Mouse (Mus musculus) ovary, postnatal 10 days (tissue): ENCODE results near the gene Scyl3.
A peak's percentile ranks its signal among the peaks of the same experiment; 100 is the strongest.

Experiments used
- DNase-seq: peaks from one replicate; pipeline ENCODE4 v3.0.0; 2022; ENCODE audit warnings: low spot score

Scyl3 gene

DNA sequence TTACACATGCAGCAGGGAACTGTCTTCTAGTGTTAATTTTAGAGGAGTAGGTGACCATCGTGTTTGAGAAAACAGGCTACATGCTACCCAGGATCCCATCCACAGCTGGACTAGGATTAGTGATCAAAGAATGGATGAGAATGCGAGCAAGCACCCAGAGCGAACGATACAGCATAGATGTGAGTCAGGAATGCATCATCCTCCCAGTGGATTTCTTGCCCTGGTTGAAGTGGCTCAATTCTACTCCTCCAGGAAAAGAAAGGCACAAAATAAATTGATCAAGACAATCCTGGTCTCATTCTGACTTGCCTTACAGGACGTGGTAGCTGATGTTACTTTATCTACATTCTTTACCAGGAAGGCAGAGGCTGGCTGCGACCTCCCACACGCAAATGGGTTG, at the start of gene Scyl3:
Gene Scyl3, plus strand, starts transcription at position 255 of the 400 bp plus-strand sequence.
- no peak for DNase-seq

- no peak for DNase-seq
These were observed 39.3 kb upstream of the Scyl3 start for GRCm38 (mm10) chr1:163889629-163890028.

- DNase-seq: no peak
These were observed 35.6 kb upstream of the Scyl3 start for GRCm38 (mm10) chr1:163893294-163893693.

- DNase-seq: no peak
These were observed 34.9 kb upstream of the Scyl3 start for GRCm38 (mm10) chr1:163893774-163894527.

DNA sequence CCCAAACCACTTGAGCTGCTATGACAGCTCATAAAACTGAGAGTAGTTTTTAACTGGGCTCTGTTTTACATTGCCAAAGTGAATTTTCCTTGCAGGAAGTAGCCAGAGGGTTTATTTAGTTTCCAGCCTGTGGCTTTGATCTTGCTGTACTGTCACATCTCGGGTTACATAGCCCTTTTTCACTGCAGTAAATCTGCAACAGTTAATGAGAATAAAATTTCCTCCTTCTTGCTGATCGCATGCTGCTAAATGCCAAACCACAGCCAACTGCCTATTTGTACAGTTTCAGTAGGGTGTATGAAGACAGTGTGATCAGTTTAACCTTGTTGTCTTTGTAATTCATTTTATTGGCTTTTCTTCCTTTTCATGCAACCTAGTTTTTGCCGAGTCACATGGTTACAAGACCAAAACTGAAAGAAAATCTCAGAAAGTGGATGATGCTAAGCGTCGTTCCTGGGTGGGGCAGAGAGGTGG, 30.6 kb upstream of the Scyl3 start:
- DNase-seq: no peak

DNA sequence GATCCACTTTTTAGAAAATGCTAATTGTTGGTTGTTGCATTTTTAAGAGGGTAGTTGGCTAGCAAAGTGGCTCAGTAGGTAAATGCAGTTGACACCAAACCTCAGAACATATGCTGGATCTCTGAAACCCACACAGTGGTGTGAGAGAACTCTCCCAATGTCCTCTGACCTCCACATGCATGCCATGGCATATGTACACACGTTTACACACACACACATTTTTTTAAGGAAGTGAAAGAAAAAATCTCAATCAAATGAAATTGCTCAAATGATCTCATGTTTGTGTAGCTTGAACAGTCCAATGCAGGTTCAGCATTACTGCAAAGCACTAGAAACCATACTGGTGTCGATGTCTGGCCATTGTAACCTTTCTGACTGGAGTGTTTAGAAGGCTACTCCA, 29.3 kb upstream of the Scyl3 start:
- DNase-seq: no peak

DNA sequence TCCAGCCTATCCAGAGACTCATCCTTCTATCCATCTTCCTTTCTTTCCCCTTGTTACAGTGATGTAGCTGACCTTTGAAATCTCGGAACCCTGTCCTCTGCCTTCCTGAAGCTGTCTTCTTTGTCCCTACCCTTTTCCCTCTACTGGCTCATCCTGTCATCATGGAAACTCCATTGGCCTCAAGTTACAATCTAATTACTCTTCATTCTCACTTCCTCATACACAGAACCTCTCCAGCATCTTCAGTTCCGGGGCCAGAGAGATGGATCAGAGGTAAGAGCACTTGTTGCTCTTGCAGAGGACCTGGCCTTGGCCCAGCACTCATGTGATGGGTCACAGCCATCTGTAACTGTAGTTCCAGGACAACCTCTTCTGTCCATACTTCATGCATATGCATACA, 28.7 kb upstream of the Scyl3 start:
- DNase-seq: no peak

DNA sequence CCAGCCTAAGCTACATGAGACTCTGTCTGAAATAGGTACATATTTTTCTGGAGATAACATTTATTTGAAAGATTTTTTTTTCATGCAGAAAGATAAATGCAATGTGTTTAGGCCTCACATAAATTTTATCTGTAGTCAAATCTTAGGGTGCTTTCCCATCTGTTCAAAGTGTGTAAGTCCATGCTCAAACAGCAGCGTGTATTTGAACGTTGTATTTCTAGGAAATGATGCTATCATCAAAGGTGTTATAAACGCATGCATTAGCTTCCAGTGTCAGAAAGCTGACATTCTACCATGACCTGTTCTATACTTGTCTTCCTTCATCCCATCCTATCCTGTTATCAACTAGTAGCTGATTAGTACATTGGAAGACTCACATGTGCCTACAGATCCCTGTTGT, 25.5 kb upstream of the Scyl3 start:
- no peak for DNase-seq

DNA sequence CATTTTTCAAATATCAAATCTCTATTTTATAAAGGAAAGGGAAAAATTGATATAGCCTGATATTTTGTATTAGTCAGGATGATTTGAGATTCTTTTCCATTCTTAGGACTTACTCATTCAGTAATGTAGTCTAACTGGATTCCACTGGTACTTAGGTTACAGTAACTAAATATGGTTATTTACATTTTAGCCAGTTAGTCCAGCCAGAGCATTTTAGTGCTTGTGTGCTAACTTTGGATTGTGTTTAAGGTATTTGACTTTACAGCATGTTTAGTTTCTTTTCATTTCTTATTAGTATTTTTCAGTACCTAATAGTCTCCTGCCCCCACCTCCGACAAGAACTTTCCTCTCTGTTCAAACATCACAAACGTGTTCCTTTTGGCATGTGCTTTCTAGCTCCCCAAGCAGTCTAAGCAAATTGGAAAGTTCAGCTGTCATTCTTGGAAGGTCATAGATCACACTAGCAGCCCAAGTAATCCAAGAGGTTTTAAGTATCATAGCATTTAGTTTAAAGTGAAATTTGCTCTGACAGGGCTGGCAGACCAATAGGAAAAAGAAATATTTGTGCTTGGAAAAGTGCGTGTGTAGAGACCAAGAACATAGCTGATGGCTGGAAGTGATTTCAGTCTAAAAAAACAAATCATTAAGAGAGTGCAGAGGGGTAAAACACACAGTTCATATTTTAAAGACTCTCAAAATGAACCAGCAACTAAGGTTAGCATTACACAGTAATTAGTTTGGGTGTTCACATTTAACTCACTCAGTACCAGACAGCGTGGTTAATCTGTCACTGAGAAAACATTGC, 21.7 kb upstream of the Scyl3 start:
- DNase-seq: no peak

- DNase-seq: no peak
These were observed 20.5 kb upstream of the Scyl3 start for GRCm38 (mm10) chr1:163908389-163908788.

- DNase-seq: no peak
These were observed 18.6 kb upstream of the Scyl3 start for GRCm38 (mm10) chr1:163910343-163910742.

DNA sequence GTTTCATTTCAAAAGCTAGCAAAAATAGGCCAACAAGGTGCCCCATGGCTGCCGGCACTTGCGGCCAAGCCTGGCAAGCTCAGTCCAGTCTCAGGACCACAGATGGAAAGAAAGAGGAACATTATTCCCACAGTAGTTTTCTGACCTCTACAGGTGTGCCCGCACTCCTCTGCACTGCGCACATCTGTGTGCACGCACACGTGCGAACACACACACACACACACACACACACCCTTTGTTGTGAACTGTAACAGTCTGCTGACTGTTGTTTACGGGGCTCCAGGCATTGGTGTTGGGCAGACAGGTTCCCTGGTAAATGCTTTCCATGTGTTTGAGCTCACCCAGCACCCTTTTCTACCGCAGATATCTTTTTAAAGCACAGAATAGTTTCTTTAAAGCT, 18.1 kb upstream of the Scyl3 start:
- no peak for DNase-seq

DNA sequence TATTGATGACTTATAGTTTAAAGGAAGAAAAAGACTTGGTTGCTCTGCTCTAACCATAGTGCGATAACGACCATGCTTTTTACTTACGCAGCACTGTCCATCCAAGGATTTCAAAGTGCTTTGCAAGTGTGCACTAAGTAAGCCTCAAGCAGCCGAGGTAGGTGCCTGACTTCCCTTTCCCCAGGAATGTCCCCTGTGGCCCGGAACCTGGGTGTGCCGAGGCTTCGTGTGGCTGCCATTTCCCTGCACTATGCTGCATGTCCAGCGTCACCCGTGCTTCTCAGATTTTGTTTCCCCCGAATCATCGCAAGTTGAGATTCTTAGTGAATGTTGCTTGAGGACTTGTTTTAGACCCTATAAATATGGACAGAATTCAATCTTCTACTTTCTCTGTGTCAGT, 16.9 kb upstream of the Scyl3 start:
- no peak for DNase-seq

DNA sequence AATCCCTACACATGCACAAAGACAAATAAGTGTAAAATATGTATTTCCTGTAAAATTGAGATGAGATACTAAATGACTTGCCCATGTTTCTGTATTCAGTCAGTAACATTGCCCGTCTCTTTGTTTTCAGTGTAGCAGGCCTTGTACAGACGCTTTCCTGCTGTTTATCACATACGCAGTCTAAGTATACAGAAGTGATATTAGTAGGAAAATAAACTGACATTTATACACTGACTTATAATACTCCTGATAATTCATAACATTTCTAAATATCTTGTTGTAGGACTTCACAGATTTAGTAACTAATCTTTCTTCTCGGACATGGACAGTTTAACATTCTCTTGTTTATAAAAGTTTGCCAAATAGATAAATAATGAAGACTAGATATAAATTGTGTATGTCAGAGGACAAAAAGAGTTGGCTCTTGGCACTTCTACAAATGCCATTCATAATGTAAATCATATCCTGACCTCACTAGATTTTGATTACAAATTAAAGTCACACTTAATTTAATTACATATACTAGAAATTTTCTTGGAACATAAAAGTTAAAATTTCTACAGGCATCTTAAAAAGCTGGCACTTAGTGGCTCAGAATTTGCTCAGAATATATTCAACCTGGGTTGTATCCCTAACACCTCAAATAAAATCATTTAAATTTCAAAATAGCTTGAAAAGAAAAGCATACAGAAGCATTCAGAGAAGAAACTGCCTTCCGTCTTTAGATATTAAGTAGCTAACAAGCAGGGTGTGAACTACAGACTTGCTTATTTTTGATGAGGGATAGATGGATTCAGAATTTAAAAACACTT, 11.3 kb upstream of the Scyl3 start:
- DNase-seq: no peak

- no peak for DNase-seq
These were observed 4.8 kb upstream of the Scyl3 start for GRCm38 (mm10) chr1:163924093-163924492.

DNA sequence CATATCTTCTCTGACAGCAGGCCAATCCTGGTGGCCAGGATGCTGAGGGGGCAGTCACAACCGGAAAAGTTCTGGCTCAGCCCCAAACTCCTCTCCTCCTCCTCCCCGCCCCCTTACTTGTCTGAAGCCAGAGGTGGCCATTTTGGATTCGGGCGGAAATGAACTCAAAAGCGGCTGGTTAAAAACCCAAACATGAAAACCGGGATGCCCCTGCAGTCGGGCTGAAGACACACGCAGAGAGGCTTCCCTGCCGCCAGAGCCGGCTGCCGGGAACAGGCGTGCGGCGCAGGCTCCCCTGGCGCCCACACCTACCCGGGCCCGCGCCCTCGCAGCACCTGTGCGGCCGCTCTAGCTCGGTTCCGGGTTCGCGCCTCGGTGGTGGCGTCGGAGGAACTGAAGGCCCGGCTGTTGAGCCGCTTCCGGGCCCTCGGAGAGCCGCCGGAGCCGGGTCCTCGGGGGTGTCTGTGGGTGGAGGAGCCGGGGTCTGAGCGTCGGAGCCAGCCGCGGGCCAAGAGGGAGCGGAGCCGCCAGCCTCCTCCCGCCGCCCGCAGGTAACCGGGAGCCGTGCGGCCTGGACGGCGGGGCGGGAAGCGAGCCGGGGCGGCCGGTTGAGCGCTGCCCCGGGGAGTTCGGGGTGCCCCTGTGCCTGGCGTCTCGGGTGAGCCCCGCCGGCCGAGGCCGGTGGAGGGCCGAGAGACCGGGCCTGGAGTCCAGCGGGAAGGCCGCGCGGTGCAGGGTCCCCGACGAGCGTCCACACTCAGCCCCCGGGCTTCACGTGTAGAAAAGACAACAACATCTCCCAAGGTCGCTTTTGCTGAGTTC, 947 bp downstream of the Scyl3 start:
- peak; percentile 78 for DNase-seq

DNA sequence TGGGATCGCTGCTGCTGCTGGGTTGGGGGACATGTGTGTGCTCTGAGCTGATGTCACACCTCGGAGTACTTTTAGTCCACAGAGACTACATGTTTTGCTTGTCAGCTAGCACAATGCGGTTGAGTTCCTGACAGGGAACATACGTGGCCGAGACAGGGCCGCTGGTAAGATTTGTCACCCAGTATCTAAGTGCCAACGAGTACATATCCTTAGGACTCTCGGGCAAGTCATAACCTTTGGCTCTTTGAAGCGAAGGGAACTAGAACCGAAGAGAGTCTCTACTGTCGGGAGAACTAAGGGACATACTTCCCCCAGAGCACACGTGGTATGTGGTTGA, 1.5 kb downstream of the Scyl3 start:
- no peak for DNase-seq

DNA sequence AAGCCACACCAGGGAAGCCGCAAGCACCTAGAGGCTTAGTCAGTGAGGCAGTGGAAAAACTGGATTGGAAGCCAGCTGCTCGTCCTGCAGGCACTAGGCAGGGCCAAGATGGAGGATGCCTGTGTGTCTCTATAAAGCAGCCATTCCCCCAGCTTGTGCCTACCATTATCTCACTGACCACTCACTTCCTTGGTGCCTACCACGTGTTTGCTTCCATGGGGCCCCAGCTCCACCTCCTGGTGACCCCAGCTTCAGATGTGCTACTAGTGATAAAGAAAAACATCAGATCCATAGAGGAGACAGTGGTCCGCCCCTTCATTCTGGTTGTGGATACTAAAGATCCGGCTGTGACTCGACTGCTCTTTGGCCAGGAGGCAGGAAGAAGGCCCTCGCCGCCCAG, 2.9 kb downstream of the Scyl3 start:
- DNase-seq: no peak

- no peak for DNase-seq
These were observed 5.7 kb downstream of the Scyl3 start for GRCm38 (mm10) chr1:163934591-163934990.

DNA sequence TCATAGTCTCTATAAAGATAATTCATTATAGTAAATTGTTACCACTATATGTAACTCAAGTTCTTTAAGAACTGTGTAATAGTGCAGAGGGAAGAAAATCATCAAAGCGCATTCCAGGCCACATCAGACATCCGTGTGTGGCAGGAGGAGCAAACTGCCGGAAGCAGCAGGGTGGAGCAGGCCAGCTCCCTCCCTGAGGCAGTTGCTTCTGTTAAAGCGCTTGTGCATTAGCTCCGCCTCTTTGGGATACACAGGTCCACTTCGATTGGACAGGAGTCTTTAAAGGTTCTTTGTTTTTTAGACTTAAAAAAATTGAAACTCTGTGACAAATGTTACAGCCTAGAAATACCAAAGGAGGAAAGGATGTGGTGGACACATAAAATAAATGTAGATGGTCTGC, 13.2 kb downstream of the Scyl3 start:
- no peak for DNase-seq

DNA sequence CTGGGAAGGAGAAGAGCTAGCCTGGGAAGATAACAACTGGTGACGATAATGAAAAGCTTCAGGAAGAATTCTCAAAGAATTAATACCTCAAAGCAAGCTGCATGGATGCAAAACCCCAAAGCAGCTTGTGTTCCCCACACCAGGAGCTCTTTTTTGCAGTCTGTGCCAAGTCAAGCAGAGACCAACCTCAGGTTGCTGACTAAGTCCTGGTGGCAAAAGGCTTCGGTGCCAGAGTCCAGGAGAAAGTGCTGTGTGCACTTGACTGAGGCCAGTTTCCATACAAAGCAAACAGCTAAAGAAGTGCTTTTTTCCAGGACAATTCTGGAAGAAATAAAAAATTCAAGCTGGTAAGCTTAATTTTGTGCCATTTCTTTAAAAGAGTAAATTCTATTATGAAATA, 24.5 kb downstream of the Scyl3 start:
- DNase-seq: no peak

DNA sequence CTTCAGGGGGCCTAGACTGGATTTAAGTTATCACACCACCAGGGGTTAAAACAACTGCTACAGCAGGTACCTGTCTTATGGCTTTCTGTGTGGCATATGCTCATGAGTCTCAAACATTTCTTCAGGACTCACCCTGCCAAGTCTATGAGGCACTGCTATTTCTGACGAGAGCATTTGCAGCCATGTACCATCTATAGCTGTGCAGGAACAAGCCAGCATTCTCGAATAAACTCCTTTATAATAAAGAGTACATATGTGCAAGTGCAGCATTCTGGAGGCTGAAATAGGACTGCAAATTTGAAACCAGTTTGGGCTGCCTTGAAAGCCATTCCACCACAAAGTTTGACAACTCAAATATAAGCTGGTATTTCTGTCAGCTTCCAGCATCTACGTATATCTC, 29.1 kb downstream of the Scyl3 start:
- DNase-seq: no peak
